Mouse (Mus musculus): ENCODE results near the gene Cdh13. TPM values are rescaled to one million over a fixed set of nuclear protein-coding genes. Genes with fewer than 3 reads are reported as not detected.
"Not testable (repeated sequence)": the region's sequence is repeated elsewhere in the genome, so short reads cannot be mapped to it uniquely, and the experiment has no call there.

Gene Cdh13
- polyA plus RNA-seq, 1 experiment: 38.3 TPM

- TF ChIP-seq CTCF (IDR thresholded peaks at IDR 0.05; ENCODE audit: extremely low read depth, insufficient read depth, low read length) (no peak), POLR2A (IDR thresholded peaks at IDR 0.05; ENCODE audit: extremely low read depth, insufficient read depth, low read length) (no peak)
- Histone ChIP-seq H3K27ac (ENCODE audit: insufficient read depth, low read length) (no peak overlapping the region), H3K4me1 (ENCODE audit: control insufficient read depth, insufficient read depth, low read length) (no peaks in the 10 kb centered on the region), H3K4me3 (ENCODE audit: insufficient read depth, low read length) (peak overlapping the region; percentile 42; the same call in 1 of the 2 replicates)
Measured at GRCm38 (mm10) chr8:119345683-119346075, 1062.1 kb downstream of the Cdh13 start.

- TF ChIP-seq POLR2A (IDR thresholded peaks at IDR 0.05; ENCODE audit: extremely low read depth, insufficient read depth, low read length): no peak
- TF ChIP-seq CTCF (IDR thresholded peaks at IDR 0.05; ENCODE audit: extremely low read depth, insufficient read depth, low read length): no peak
- Histone ChIP-seq H3K4me1 (ENCODE audit: control insufficient read depth, insufficient read depth, low read length) (no peaks in the 10 kb centered on the region), H3K4me3 (ENCODE audit: insufficient read depth, low read length) (no peak overlapping the region), H3K27ac (ENCODE audit: insufficient read depth, low read length) (no peak overlapping the region)
Measured at GRCm38 (mm10) chr8:119351647-119352046, 1068.1 kb downstream of the Cdh13 start.

- Histone ChIP-seq H3K4me1 (ENCODE audit: control insufficient read depth, insufficient read depth, low read length) (no peaks in the 10 kb centered on the region), H3K4me3 (ENCODE audit: insufficient read depth, low read length) (no peak overlapping the region), H3K27ac (ENCODE audit: insufficient read depth, low read length) (no peak overlapping the region)
- no peak for TF ChIP-seq CTCF (IDR thresholded peaks at IDR 0.05; ENCODE audit: extremely low read depth, insufficient read depth, low read length)
- no peak for TF ChIP-seq POLR2A (IDR thresholded peaks at IDR 0.05; ENCODE audit: extremely low read depth, insufficient read depth, low read length)
Measured at GRCm38 (mm10) chr8:119352977-119353658, 1069.6 kb downstream of the Cdh13 start.

- H3K4me1 ChIP-seq (ENCODE audit: control insufficient read depth, insufficient read depth, low read length): no peaks in the 10 kb centered on the region
- TF ChIP-seq POLR2A (IDR thresholded peaks at IDR 0.05; ENCODE audit: extremely low read depth, insufficient read depth, low read length): no peak
- TF ChIP-seq CTCF (IDR thresholded peaks at IDR 0.05; ENCODE audit: extremely low read depth, insufficient read depth, low read length): no peak
- no peak overlapping the region for H3K4me3 ChIP-seq (ENCODE audit: insufficient read depth, low read length)
- no peak overlapping the region for H3K27ac ChIP-seq (ENCODE audit: insufficient read depth, low read length)
Measured at GRCm38 (mm10) chr8:119353659-119354023, 1070.1 kb downstream of the Cdh13 start.

- not testable (repeated sequence) for H3K4me3 ChIP-seq (ENCODE audit: insufficient read depth, low read length); H3K27ac ChIP-seq (ENCODE audit: insufficient read depth, low read length); H3K4me1 ChIP-seq (ENCODE audit: control insufficient read depth, insufficient read depth, low read length)
- peak; percentile 39 for TF ChIP-seq CTCF (IDR thresholded peaks at IDR 0.05; ENCODE audit: extremely low read depth, insufficient read depth, low read length)
Measured at GRCm38 (mm10) chr8:119356631-119357030, 1073.1 kb downstream of the Cdh13 start.

GRCm38 (mm10) chr8:119358175-119358574 lies 1074.6 kb downstream of the Cdh13 start:
- H3K4me1 ChIP-seq (ENCODE audit: control insufficient read depth, insufficient read depth, low read length): no peaks in the 10 kb centered on the region
- no peak overlapping the region for H3K4me3 ChIP-seq (ENCODE audit: insufficient read depth, low read length)
- TF ChIP-seq POLR2A (IDR thresholded peaks at IDR 0.05; ENCODE audit: extremely low read depth, insufficient read depth, low read length): no peak
- TF ChIP-seq CTCF (IDR thresholded peaks at IDR 0.05; ENCODE audit: extremely low read depth, insufficient read depth, low read length): no peak
- H3K27ac ChIP-seq (ENCODE audit: insufficient read depth, low read length): no peak overlapping the region

GRCm38 (mm10) chr8:119358836-119359235 lies 1075.3 kb downstream of the Cdh13 start:
- Histone ChIP-seq H3K4me3 (ENCODE audit: insufficient read depth, low read length) (no peak overlapping the region), H3K4me1 (ENCODE audit: control insufficient read depth, insufficient read depth, low read length) (no peaks in the 10 kb centered on the region), H3K27ac (ENCODE audit: insufficient read depth, low read length) (no peak overlapping the region)
- TF ChIP-seq CTCF (IDR thresholded peaks at IDR 0.05; ENCODE audit: extremely low read depth, insufficient read depth, low read length): peak; percentile 28
- TF ChIP-seq POLR2A (IDR thresholded peaks at IDR 0.05; ENCODE audit: extremely low read depth, insufficient read depth, low read length): no peak

- TF ChIP-seq POLR2A (IDR thresholded peaks at IDR 0.05; ENCODE audit: extremely low read depth, insufficient read depth, low read length) (no peak), CTCF (IDR thresholded peaks at IDR 0.05; ENCODE audit: extremely low read depth, insufficient read depth, low read length) (no peak)
- Histone ChIP-seq H3K27ac (ENCODE audit: insufficient read depth, low read length) (no peak overlapping the region), H3K4me3 (ENCODE audit: insufficient read depth, low read length) (no peak overlapping the region), H3K4me1 (ENCODE audit: control insufficient read depth, insufficient read depth, low read length) (no peaks in the 10 kb centered on the region)
Measured at GRCm38 (mm10) chr8:119360686-119361295, 1077.3 kb downstream of the Cdh13 start.

All from cortical plate, adult 2 months (tissue).